8 mouse cellular contexts compared by ENCODE assay signal in the genomic region with DNA sequence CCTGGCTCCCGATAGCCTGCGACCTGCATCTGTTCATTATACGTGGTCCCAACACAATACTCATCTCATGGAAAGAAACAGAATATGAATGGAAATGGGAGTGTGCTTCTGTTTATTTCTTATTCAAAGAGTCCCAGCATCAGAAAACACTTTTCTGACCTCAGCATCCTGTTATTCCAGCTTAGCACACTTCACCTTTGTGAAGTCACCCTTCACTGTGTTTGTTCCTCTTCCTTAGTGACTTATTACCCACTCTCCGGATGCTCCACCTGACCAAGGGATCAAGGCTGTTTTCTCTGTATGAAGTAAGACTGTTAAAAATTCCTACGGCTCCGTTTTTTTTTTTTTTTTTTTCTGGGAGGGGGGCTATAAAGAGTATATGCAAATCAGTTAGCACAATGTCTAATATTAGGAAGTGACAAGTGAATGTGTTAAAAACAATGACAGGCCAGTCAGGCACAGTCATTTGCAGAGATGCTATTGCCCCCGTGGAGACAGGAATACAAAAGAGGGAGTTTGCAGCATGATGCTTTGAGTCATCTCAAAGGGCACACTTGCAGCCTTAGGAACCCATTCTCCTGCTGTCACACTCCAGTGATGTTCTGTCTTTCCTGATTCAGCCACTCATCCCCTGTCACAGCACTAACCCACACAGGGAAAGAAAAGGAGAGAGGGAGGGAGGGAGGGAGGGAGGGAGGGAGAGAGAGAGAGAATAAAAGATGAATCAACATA. TPM values are rescaled to one million over a fixed set of nuclear protein-coding genes. Genes with fewer than 3 reads are reported as not detected.
A peak's percentile ranks its signal among the peaks of the same experiment; 100 is the strongest.
DNase-seq lines count a peak whose midpoint lies in the region; ATAC-seq lines count a peak whose summit lies in the region.

No protein-coding gene starts in this region.

- no peak; the same call in 1 of the 2 replicates for ATAC-seq in granulocyte monocyte progenitor cell, adult 5-6 weeks (replicated peaks; ENCODE audit: poor library complexity, severe bottlenecking)

- DNase-seq in heart, adult 11 months = peak; percentile 64
- DNase-seq in heart, postnatal 4 days = no peak
- peak; percentile 23 to 29 for DNase-seq in right cerebral cortex, adult 2 months (ENCODE audit: low spot score in 2 of 2)
- DNase-seq in right cerebral cortex, postnatal 14 days = no peak
- DNase-seq in lung, postnatal 25 days (ENCODE audit: low spot score) = peak; percentile 39
- DNase-seq in adrenal gland, adult 8-10 months = no peak
- no peak for DNase-seq in thymus, postnatal 10 days (ENCODE audit: low spot score in 2 of 2)

RNA-seq across cellular contexts. Expression of gene Dhx40, which starts 32.3 kb away (rescaled TPM):
- total RNA-seq in heart, postnatal 4 days (2021) = 10 to 100 TPM; 17.6 to 19.2 TPM
- total RNA-seq in granulocyte monocyte progenitor cell, adult 5-6 weeks (2014; fragmentation: Nextera tagmentation) = 16.3 and 19.3 TPM in 2 replicates
- total RNA-seq in granulocyte monocyte progenitor cell, adult 5-6 weeks (2017) = 31.7 and 31.9 TPM in 2 replicates
- 10 to 100 TPM; 29.7 to 35.1 (median 32.2) TPM for total RNA-seq in adrenal gland, adult 8-10 months (2022)

Comparison
In these comparisons a context has a peak if more than half of its experiments do, and no peak if none do; other contexts are left out.
1. DNase-seq: peak in heart, adult 11 months (single experiment), right cerebral cortex, adult 2 months (2 of 2) and lung, postnatal 25 days (single experiment); none in heart, postnatal 4 days (single experiment), right cerebral cortex, postnatal 14 days (single experiment), adrenal gland, adult 8-10 months (single experiment) and thymus, postnatal 10 days (0 of 2).